Mouse (Mus musculus): ENCODE measurements at regions not wholly inside any gene's neighbourhood (a gene's known extent, or its start where the extent isn't known, plus 50 kb on each side); places are given as distances from the start of the nearest gene placed in this dataset.

DNA sequence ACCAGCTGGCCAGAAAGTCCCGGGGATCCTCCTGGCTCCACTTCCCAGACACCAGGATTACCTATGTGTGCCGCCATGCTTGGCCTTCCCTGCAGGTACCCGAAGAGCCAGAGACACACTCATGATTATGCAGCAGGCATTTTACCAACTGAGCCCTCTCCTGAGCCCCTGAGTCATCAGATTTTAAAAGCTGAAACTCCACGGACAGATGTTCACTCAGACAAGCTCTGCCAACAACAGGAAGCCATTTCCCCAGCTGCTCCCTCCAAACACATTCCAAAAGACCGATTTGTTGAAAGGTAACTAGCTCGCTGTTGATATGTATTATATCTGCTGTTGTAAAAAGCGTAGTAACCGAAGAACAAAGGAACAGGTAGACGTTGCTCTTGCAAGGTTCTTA, 75.4 kb upstream of the Rpl38 start:
- TF ChIP-seq CTCF (conservative IDR thresholded peaks at IDR 0.05; ENCODE audit: insufficient read depth, insufficient read length, low read depth, low read length) (no peak), POLR2A (IDR thresholded peaks at IDR 0.05; ENCODE audit: low read depth, low read length) (no peak)

All from kidney, adult 2 months (tissue).